Mouse (Mus musculus) G1E (cell line): ENCODE measurements around the gene Htra2. TPM values are rescaled to one million over a fixed set of nuclear protein-coding genes. Genes with fewer than 3 reads are reported as not detected.

Experiments
- ATAC-seq: 2 replicates; pipeline ENCODE4 v1.8.0; 2016; ENCODE audit warnings: mild to moderate bottlenecking; ENCODE audit not compliant: insufficient number of reproducible peaks, poor library complexity, low FRiP score, severe bottlenecking; ENCODE audit errors: extremely low read depth
- DNase-seq: peaks from one replicate; pipeline ENCODE4 v3.0.0; 2012; ENCODE audit warnings: low spot score
- H3K27me3 ChIP-seq: 2 replicates; pipeline ENCODE4 v1.6.1; 2012; ENCODE audit warnings: mild to moderate bottlenecking, low read length, inconsistent platforms; ENCODE audit not compliant: insufficient read depth
- H3K36me3 ChIP-seq: replicated peaks from 2 replicates; pipeline ENCODE3; 2012; ENCODE audit warnings: mild to moderate bottlenecking, inconsistent platforms
- H3K4me1 ChIP-seq: 2 replicates; pipeline ENCODE4 v1.6.1; 2012; ENCODE audit warnings: low read depth, low read length, inconsistent platforms, mixed read lengths; ENCODE audit not compliant: insufficient read depth
- H3K4me3 ChIP-seq: 2 replicates; pipeline ENCODE4 v1.5.1; 2012; ENCODE audit warnings: low read depth, mild to moderate bottlenecking, inconsistent platforms, low read length, moderate library complexity, mixed read lengths
- H3K9me3 ChIP-seq: replicated peaks from 2 replicates; pipeline ENCODE4 v1.6.1; 2012; ENCODE audit warnings: inconsistent platforms
- CTCF ChIP-seq: IDR thresholded peaks from 2 replicates; pipeline ENCODE4 v1.5.1; 2012; ENCODE audit warnings: low read depth, low read length, inconsistent platforms, mixed read lengths
- GATA1 ChIP-seq: IDR thresholded peaks from 2 replicates; pipeline ENCODE4 v1.6.1; 2012; ENCODE audit warnings: borderline replicate concordance, low read length, inconsistent platforms, mixed read lengths
- GATA2 ChIP-seq: IDR thresholded peaks from 2 replicates; pipeline ENCODE4 v1.6.1; 2012; ENCODE audit warnings: low read depth, low read length, inconsistent platforms, borderline replicate concordance
- POLR2AphosphoS5 ChIP-seq: IDR thresholded peaks from 2 replicates; pipeline ENCODE4 v1.6.1; 2012; ENCODE audit warnings: low read depth, low read length, inconsistent platforms; ENCODE audit not compliant: insufficient replicate concordance
- TAL1 ChIP-seq: conservative IDR thresholded peaks from 2 replicates; pipeline ENCODE4 v1.6.1; 2012; ENCODE audit warnings: low read depth, low read length, inconsistent platforms, mixed read lengths
- polyA plus RNA-seq: library from polyadenylated mRNA; stranded (reverse); fragments of >175 nt; gene quantifications from 2 replicates; pipeline ENCODE4 v1.2.3, GENCODE M21; 2012
- total RNA-seq, 2 experiments: library from RNA; stranded (forward) in 1 of 2; stranded (reverse) in 1 of 2; fragments of 200-1000 nt in 1 of 2; fragments of >200 nt in 1 of 2; fragmentation: Nextera tagmentation in 1 of 2; gene quantifications; 2 replicates each; pipeline ENCODE4 v1.2.3; 2014 to 2017

The Htra2 gene
- total and polyA plus RNA-seq, 3 experiments = 35.6 to 36.7 (median 36.0) TPM

- DNase-seq = peak; percentile 48
- 0 out of 2 replicates have a peak, but pooled peaks have one; percentile 37 for ATAC-seq
Measured at GRCm38 (mm10) chr6:83013444-83013843, 41.6 kb downstream of the Htra2 start.

GRCm38 (mm10) chr6:83011756-83012155, 43.3 kb downstream of the Htra2 start:
- DNase-seq (no peak), ATAC-seq (no peak)
- Histone ChIP-seq H3K9me3 (peaks cover 2% of the 10 kb centered on the region; the same call in 1 of the 2 replicates), H3K27me3 (no peaks in the 10 kb centered on the region), H3K4me1 (peaks cover 48% of the 10 kb centered on the region), H3K4me3 (no peak overlapping the region), H3K36me3 (no peaks in the 10 kb centered on the region)
- TF ChIP-seq TAL1 = no peak
- TF ChIP-seq GATA1 = no peak
- no peak for TF ChIP-seq CTCF

More at GRCm38 (mm10) chr6:83013444-83013843, 41.6 kb downstream of the Htra2 start:
- Histone ChIP-seq H3K36me3 (no peaks in the 10 kb centered on the region), H3K4me1 (peaks cover 54% of the 10 kb centered on the region), H3K9me3 (peaks cover 2% of the 10 kb centered on the region; the same call in 1 of the 2 replicates), H3K4me3 (peak overlapping the region; percentile 8; the same call in 1 of the 2 replicates), H3K27me3 (no peaks in the 10 kb centered on the region)
- TF ChIP-seq CTCF (no peak), POLR2AphosphoS5 (no peak)

GRCm38 (mm10) chr6:83011255-83011654, 43.8 kb downstream of the Htra2 start:
- Histone ChIP-seq H3K27me3 (no peaks in the 10 kb centered on the region), H3K36me3 (no peaks in the 10 kb centered on the region), H3K4me1 (peaks cover 46% of the 10 kb centered on the region), H3K9me3 (peaks cover 2% of the 10 kb centered on the region; the same call in 1 of the 2 replicates), H3K4me3 (no peak overlapping the region)
- TF ChIP-seq CTCF (no peak), TAL1 (no peak), GATA1 (no peak), GATA2 (no peak), POLR2AphosphoS5 (no peak)
- ATAC-seq (no peak), DNase-seq (no peak)

- no peak overlapping the region for H3K4me3 ChIP-seq
- TF ChIP-seq TAL1 = no peak
- TF ChIP-seq CTCF = no peak
- no peak for TF ChIP-seq GATA1
- no peak for TF ChIP-seq GATA2
- no peak for TF ChIP-seq POLR2AphosphoS5
- H3K9me3 ChIP-seq = peaks cover 2% of the 10 kb centered on the region; the same call in 1 of the 2 replicates
- H3K4me1 ChIP-seq = peaks cover 50% of the 10 kb centered on the region
- ATAC-seq (no peak), DNase-seq (no peak)
- H3K27me3 ChIP-seq = no peaks in the 10 kb centered on the region
- no peaks in the 10 kb centered on the region for H3K36me3 ChIP-seq
Measured at GRCm38 (mm10) chr6:83010010-83010409, 45.1 kb downstream of the Htra2 start.

- no peak overlapping the region for H3K4me3 ChIP-seq
Measured at GRCm38 (mm10) chr6:83008659-83009058, 46.4 kb downstream of the Htra2 start.

GRCm38 (mm10) chr6:83006114-83006513, 49.0 kb downstream of the Htra2 start:
- Histone ChIP-seq H3K27me3 (no peaks in the 10 kb centered on the region), H3K9me3 (no peaks in the 10 kb centered on the region), H3K36me3 (no peaks in the 10 kb centered on the region), H3K4me1 (peaks cover 43% of the 10 kb centered on the region), H3K4me3 (no peak overlapping the region)
- DNase-seq = no peak
- TF ChIP-seq TAL1 (no peak), POLR2AphosphoS5 (no peak), CTCF (no peak), GATA1 (no peak), GATA2 (no peak)
- no peak for ATAC-seq

More at GRCm38 (mm10) chr6:83008659-83009058, 46.4 kb downstream of the Htra2 start:
- Histone ChIP-seq H3K36me3 (no peaks in the 10 kb centered on the region), H3K9me3 (peaks cover 2% of the 10 kb centered on the region; the same call in 1 of the 2 replicates), H3K27me3 (no peaks in the 10 kb centered on the region), H3K4me1 (peaks cover 50% of the 10 kb centered on the region)
- no peak for ATAC-seq
- DNase-seq = no peak
- TF ChIP-seq TAL1 (no peak), CTCF (no peak)

GRCm38 (mm10) chr6:83005444-83006011, 49.5 kb downstream of the Htra2 start:
- H3K36me3 ChIP-seq = no peaks in the 10 kb centered on the region
- no peaks in the 10 kb centered on the region for H3K9me3 ChIP-seq
- peak overlapping the region; percentile 9; the same call in 1 of the 2 replicates for H3K4me3 ChIP-seq
- TF ChIP-seq POLR2AphosphoS5 (no peak), TAL1 (no peak), GATA1 (no peak), CTCF (no peak), GATA2 (no peak)
- ATAC-seq (no peak), DNase-seq (no peak)
- no peaks in the 10 kb centered on the region for H3K27me3 ChIP-seq
- peaks cover 39% of the 10 kb centered on the region for H3K4me1 ChIP-seq
